In the genomic region with DNA sequence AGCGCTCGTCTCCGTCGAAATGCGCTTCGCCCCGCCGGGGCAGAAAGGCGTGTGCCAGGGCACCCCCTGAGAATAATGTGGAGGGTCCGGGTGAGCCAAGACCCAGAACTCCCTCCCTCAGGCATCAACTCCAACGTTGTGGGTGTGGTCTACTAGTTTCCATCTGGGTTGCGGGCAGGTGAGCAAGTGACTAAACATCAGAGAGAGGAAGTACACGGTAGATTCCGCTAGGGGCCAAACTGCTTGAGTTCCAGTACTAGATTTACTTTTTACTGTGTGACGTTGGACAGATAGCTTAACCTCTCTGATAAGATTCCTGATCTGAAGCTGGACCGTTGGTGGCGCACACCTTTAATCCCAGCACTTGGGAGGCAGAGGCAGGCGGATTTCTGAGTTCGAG, we compare ENCODE assay signal across 9 mouse cellular contexts. TPM values are rescaled to one million over a fixed set of nuclear protein-coding genes. Genes with fewer than 3 reads are reported as not detected.
DNase-seq lines count a peak whose midpoint lies in the region; ATAC-seq and TF ChIP-seq lines count a peak whose summit lies in the region.
"Had no signal": no experiment of that assay in that cellular context is flagged by ENCODE, and none has a peak within 500 bp of the region (broad histone marks: within the 10 kb centered on the region; RNA-seq: fewer than 3 reads in every experiment).

No protein-coding gene starts in this region.

- no peak for TF ChIP-seq POLR2A in spleen, adult 2 months (IDR thresholded peaks at IDR 0.05; ENCODE audit: low read depth, low read length)

- no peak for TF ChIP-seq CTCF in spleen, adult 2 months (IDR thresholded peaks at IDR 0.05; ENCODE audit: extremely low read depth, insufficient read depth, insufficient read length, insufficient replicate concordance)

- peak overlapping the region; percentile 35 for H3K4me2 ChIP-seq in forebrain, embryonic 12.5 days
- H3K4me2 ChIP-seq in limb, embryonic 15.5 days: peak overlapping the region; percentile 37
- peak overlapping the region; percentile 19; the same call in 1 of the 2 replicates for H3K4me2 ChIP-seq in stomach, embryonic 14.5 days (replicated peaks; ENCODE audit: low read depth, low read length)

- intact Hi-C loops in left cerebral cortex, postnatal 36 days (cut with DNase I): no loop called here

- 28% methylated on average over 19 of the region's 19 CpGs for WGBS in spleen, adult 2 months
- WGBS in forebrain, embryonic 12.5 days: 26% methylated on average over 19 of the region's 19 CpGs
- WGBS in limb, embryonic 15.5 days: 26% methylated on average over 19 of the region's 19 CpGs
- 29% methylated on average over 19 of the region's 19 CpGs for WGBS in stomach, embryonic 14.5 days

- H3K36me3 ChIP-seq in spleen, adult 2 months (ENCODE audit: control insufficient read depth, insufficient read depth, low read length): no peaks in the 10 kb centered on the region
- H3K36me3 ChIP-seq in forebrain, embryonic 12.5 days (replicated peaks): no peaks in the 10 kb centered on the region
- H3K36me3 ChIP-seq in limb, embryonic 15.5 days: no peaks in the 10 kb centered on the region
- H3K36me3 ChIP-seq in stomach, embryonic 14.5 days (ENCODE audit: control insufficient read depth, insufficient read depth, low read length): no peaks in the 10 kb centered on the region

- peak in 1 of 2 experiments; percentile 30 for DNase-seq in spleen, adult 2 months (ENCODE audit: low read depth in 1 of 2, low spot score in 2 of 2)
- no peak for DNase-seq in spleen, postnatal 10 days (ENCODE audit: low spot score in 2 of 2)
- no peak for DNase-seq in layer of hippocampus, postnatal 14 days (ENCODE audit: low spot score in 2 of 2)
- DNase-seq in left cerebral cortex, adult 18-20 months (ENCODE audit: low spot score in 2 of 2): no peak
- DNase-seq in left cerebral cortex, postnatal 36 days (ENCODE audit: low spot score in 2 of 2): no peak

- H3K4me3 ChIP-seq in spleen, adult 2 months (ENCODE audit: extremely low read depth, insufficient read depth, insufficient read length): peak overlapping the region; percentile 38; the same call in 1 of the 2 replicates
- H3K4me3 ChIP-seq in forebrain, embryonic 12.5 days (replicated peaks): peak overlapping the region; percentile 19
- H3K4me3 ChIP-seq in limb, embryonic 15.5 days: peak overlapping the region; percentile 26
- H3K4me3 ChIP-seq in stomach, embryonic 14.5 days (ENCODE audit: low read depth, low read length): peak overlapping the region; percentile 21

- ATAC-seq in forebrain, embryonic 12.5 days (ENCODE audit: low FRiP score): no peak
- no peak for ATAC-seq in limb, embryonic 15.5 days (ENCODE audit: insufficient number of reproducible peaks, low FRiP score, low TSS enrichment, low read depth)
- no peak for ATAC-seq in stomach, embryonic 14.5 days (ENCODE audit: insufficient number of reproducible peaks, insufficient read depth, low FRiP score, low read depth)

- H3K4me1 ChIP-seq in spleen, adult 2 months (ENCODE audit: control insufficient read depth, insufficient read depth, insufficient read length): peaks cover 5% of the 10 kb centered on the region; the same call in 1 of the 2 replicates
- peaks cover 35% of the 10 kb centered on the region for H3K4me1 ChIP-seq in forebrain, embryonic 12.5 days
- H3K4me1 ChIP-seq in limb, embryonic 15.5 days: peaks cover 32% of the 10 kb centered on the region
- peaks cover 24% of the 10 kb centered on the region; the same call in 1 of the 2 replicates for H3K4me1 ChIP-seq in stomach, embryonic 14.5 days (ENCODE audit: control insufficient read depth, insufficient read depth, low read length)

- no peaks in the 10 kb centered on the region for H3K9me3 ChIP-seq in forebrain, embryonic 12.5 days
- H3K9me3 ChIP-seq in limb, embryonic 15.5 days: no peaks in the 10 kb centered on the region
- no peaks in the 10 kb centered on the region for H3K9me3 ChIP-seq in stomach, embryonic 14.5 days (ENCODE audit: control insufficient read depth, low read depth, low read length)

- H3K27ac ChIP-seq in spleen, adult 2 months (ENCODE audit: insufficient read depth, low read length): no peak overlapping the region
- H3K27ac ChIP-seq in forebrain, embryonic 12.5 days: no peak overlapping the region
- H3K27ac ChIP-seq in limb, embryonic 15.5 days: no peak overlapping the region
- H3K27ac ChIP-seq in stomach, embryonic 14.5 days (ENCODE audit: low read length): no peak overlapping the region

- no peak overlapping the region for H3K9ac ChIP-seq in forebrain, embryonic 12.5 days
- no peak overlapping the region for H3K9ac ChIP-seq in limb, embryonic 15.5 days
- no peak overlapping the region for H3K9ac ChIP-seq in stomach, embryonic 14.5 days (replicated peaks; ENCODE audit: low read depth, low read length)

- no peaks in the 10 kb centered on the region; the same call in 1 of the 2 replicates for H3K27me3 ChIP-seq in spleen, adult 2 months (ENCODE audit: control insufficient read depth, insufficient read depth, low read length)
- H3K27me3 ChIP-seq in forebrain, embryonic 12.5 days: peaks cover 70% of the 10 kb centered on the region
- H3K27me3 ChIP-seq in limb, embryonic 15.5 days: peaks cover 67% of the 10 kb centered on the region
- peaks cover 24% of the 10 kb centered on the region for H3K27me3 ChIP-seq in stomach, embryonic 14.5 days (ENCODE audit: control insufficient read depth, insufficient read depth, low read length)

RNA-seq across cellular contexts. Expression of a gene that starts 7.5 kb away (rescaled TPM):
- 1.3 and 2.1 TPM in 2 replicates for polyA plus RNA-seq in spleen, adult 2 months (2012; rRNA removed)
- polyA plus RNA-seq in forebrain, embryonic 12.5 days (2016; fragmentation: Nextera tagmentation; extraction: Ambion mirVana): 0.29 and 0.35 TPM in 2 replicates
- polyA plus RNA-seq in limb, embryonic 15.5 days (2015; fragmentation: Nextera tagmentation; extraction: Ambion mirVana): 0.35 and 0.64 TPM in 2 replicates
- 1.5 TPM in 1 of 2 replicates, not detected in the other for polyA plus RNA-seq in stomach, embryonic 14.5 days (2014; fragmentation: Nextera tagmentation; extraction: Ambion mirVana)
- total RNA-seq in layer of hippocampus, postnatal 14 days (2021): not detected
- under 1 TPM; 0.47 to 0.53 TPM for total RNA-seq in left cerebral cortex, adult 18-20 months (2021)
- total RNA-seq in left cerebral cortex, postnatal 36 days (2021): under 1 TPM in 1 of 2 experiments, not detected in 1; 0.54 TPM
- total RNA-seq: left cerebral cortex, postnatal 25 days had no signal

RNA-seq across cellular contexts. Expression of a gene that starts 15.7 kb away (rescaled TPM):
- polyA plus RNA-seq in spleen, adult 2 months (2012; rRNA removed): not detected in 2 replicates
- 0.08 and 0.22 TPM in 2 replicates for polyA plus RNA-seq in forebrain, embryonic 12.5 days (2016; fragmentation: Nextera tagmentation; extraction: Ambion mirVana)
- 0.05 TPM in 1 of 2 replicates, not detected in the other for polyA plus RNA-seq in limb, embryonic 15.5 days (2015; fragmentation: Nextera tagmentation; extraction: Ambion mirVana)
- 0.10 TPM in 1 of 2 replicates, not detected in the other for polyA plus RNA-seq in stomach, embryonic 14.5 days (2014; fragmentation: Nextera tagmentation; extraction: Ambion mirVana)
- total RNA-seq in layer of hippocampus, postnatal 14 days (2021): 1 to 10 TPM in 1 of 2 experiments, under 1 TPM in 1; 0.29 to 1.0 TPM
- not detected for total RNA-seq in left cerebral cortex, adult 18-20 months (2021)
- not detected for total RNA-seq in left cerebral cortex, postnatal 36 days (2021)

RNA-seq across cellular contexts. Expression of a gene that starts 17.9 kb away (rescaled TPM):
- 6.3 and 6.4 TPM in 2 replicates for polyA plus RNA-seq in spleen, adult 2 months (2012; rRNA removed)
- 1.5 and 2.7 TPM in 2 replicates for polyA plus RNA-seq in forebrain, embryonic 12.5 days (2016; fragmentation: Nextera tagmentation; extraction: Ambion mirVana)
- 2.7 and 3.4 TPM in 2 replicates for polyA plus RNA-seq in limb, embryonic 15.5 days (2015; fragmentation: Nextera tagmentation; extraction: Ambion mirVana)
- 1.4 and 1.9 TPM in 2 replicates for polyA plus RNA-seq in stomach, embryonic 14.5 days (2014; fragmentation: Nextera tagmentation; extraction: Ambion mirVana)
- 1 to 10 TPM; 3.2 to 3.3 TPM for total RNA-seq in layer of hippocampus, postnatal 14 days (2021)
- total RNA-seq in left cerebral cortex, adult 18-20 months (2021): 1 to 10 TPM; 2.5 to 3.9 TPM
- 1 to 10 TPM; 3.5 to 5.1 TPM for total RNA-seq in left cerebral cortex, postnatal 36 days (2021)

RNA-seq across cellular contexts. Expression of a gene that starts 27.9 kb away (rescaled TPM):
- 8.9 and 11.0 TPM in 2 replicates for polyA plus RNA-seq in spleen, adult 2 months (2012; rRNA removed)
- 14.7 and 20.0 TPM in 2 replicates for polyA plus RNA-seq in forebrain, embryonic 12.5 days (2016; fragmentation: Nextera tagmentation; extraction: Ambion mirVana)
- polyA plus RNA-seq in limb, embryonic 15.5 days (2015; fragmentation: Nextera tagmentation; extraction: Ambion mirVana): 10.5 and 12.1 TPM in 2 replicates
- 26.8 and 27.0 TPM in 2 replicates for polyA plus RNA-seq in stomach, embryonic 14.5 days (2014; fragmentation: Nextera tagmentation; extraction: Ambion mirVana)
- 10 to 100 TPM; 64.1 to 65.9 TPM for total RNA-seq in layer of hippocampus, postnatal 14 days (2021)
- total RNA-seq in left cerebral cortex, adult 18-20 months (2021): 10 to 100 TPM; 56.2 to 60.3 TPM
- 10 to 100 TPM; 44.2 to 72.7 TPM for total RNA-seq in left cerebral cortex, postnatal 36 days (2021)

RNA-seq across cellular contexts. Expression of a gene that starts 36.1 kb away (rescaled TPM):
- polyA plus RNA-seq in spleen, adult 2 months (2012; rRNA removed): 0.34 and 0.64 TPM in 2 replicates
- polyA plus RNA-seq in forebrain, embryonic 12.5 days (2016; fragmentation: Nextera tagmentation; extraction: Ambion mirVana): 11.0 and 13.9 TPM in 2 replicates
- 2.3 and 2.8 TPM in 2 replicates for polyA plus RNA-seq in limb, embryonic 15.5 days (2015; fragmentation: Nextera tagmentation; extraction: Ambion mirVana)
- polyA plus RNA-seq in stomach, embryonic 14.5 days (2014; fragmentation: Nextera tagmentation; extraction: Ambion mirVana): 0.62 and 1.1 TPM in 2 replicates
- total RNA-seq in layer of hippocampus, postnatal 14 days (2021): 100 to 1,000 TPM; 219 to 224 TPM
- 100 to 1,000 TPM; 268 to 269 TPM for total RNA-seq in left cerebral cortex, adult 18-20 months (2021)
- total RNA-seq in left cerebral cortex, postnatal 36 days (2021): 100 to 1,000 TPM; 255 to 263 TPM
